Mouse (Mus musculus) embryonic facial prominence, embryonic 15.5 days (tissue): Measurements from ENCODE around the gene Olfr549. TPM values are rescaled to one million over a fixed set of nuclear protein-coding genes. Genes with fewer than 3 reads are reported as not detected.

Source experiments
- ATAC-seq: fragments of 200-750 bp; cut with Nextera tagmentation; 2 replicates; pipeline ENCODE4 v1.8.0; 2017; ENCODE audit warnings: low read depth, moderate TSS enrichment; ENCODE audit not compliant: insufficient number of reproducible peaks, low FRiP score, low TSS enrichment
- H3K27ac ChIP-seq: fragments of 300-500 bp; sonication (generic); replicated peaks from 2 replicates; pipeline ENCODE4 v1.5.1; 2015; ENCODE audit warnings: mild to moderate bottlenecking, inconsistent platforms
- H3K27me3 ChIP-seq: fragments of 300-500 bp; sonication (generic); 2 replicates; pipeline ENCODE4 v1.6.1; 2015; ENCODE audit warnings: inconsistent platforms
- H3K36me3 ChIP-seq: fragments of 300-500 bp; sonication (generic); 2 replicates; pipeline ENCODE4 v1.6.1; 2015; ENCODE audit warnings: mild to moderate bottlenecking, inconsistent platforms
- H3K4me1 ChIP-seq: fragments of 300-500 bp; sonication (generic); 2 replicates; pipeline ENCODE4 v1.6.1; 2015; ENCODE audit warnings: inconsistent platforms
- H3K4me2 ChIP-seq: fragments of 300-500 bp; sonication (generic); replicated peaks from 2 replicates; pipeline ENCODE4 v1.6.1; 2015; ENCODE audit warnings: mild to moderate bottlenecking, inconsistent platforms
- H3K4me3 ChIP-seq: fragments of 300-500 bp; sonication (generic); replicated peaks from 2 replicates; pipeline ENCODE4 v1.5.1; 2015; ENCODE audit warnings: mild to moderate bottlenecking, inconsistent platforms
- H3K9ac ChIP-seq: fragments of 300-500 bp; sonication (generic); 2 replicates; pipeline ENCODE4 v1.6.1; 2015; ENCODE audit warnings: inconsistent platforms
- H3K9me3 ChIP-seq: fragments of 300-500 bp; sonication (generic); replicated peaks from 2 replicates; pipeline ENCODE4 v1.6.1; 2016; ENCODE audit warnings: inconsistent platforms
- WGBS: fragments of 180-500 bp; shearing (Covaris S2); methylation state at CpG from one replicate; pipeline ENCODE4 v1.1.7; 2015; 5-methylcytosine and 5-hydroxymethylcytosine counted together
- polyA plus RNA-seq: library from polyadenylated mRNA; unstranded; fragments of >200 nt; fragmentation: Nextera tagmentation; extraction: Ambion mirVana; gene quantifications from 2 replicates; pipeline ENCODE4 v1.2.1, GENCODE M21; 2015

The Olfr549 gene
- 0.08 and 0.16 TPM in 2 replicates for polyA plus RNA-seq

DNA sequence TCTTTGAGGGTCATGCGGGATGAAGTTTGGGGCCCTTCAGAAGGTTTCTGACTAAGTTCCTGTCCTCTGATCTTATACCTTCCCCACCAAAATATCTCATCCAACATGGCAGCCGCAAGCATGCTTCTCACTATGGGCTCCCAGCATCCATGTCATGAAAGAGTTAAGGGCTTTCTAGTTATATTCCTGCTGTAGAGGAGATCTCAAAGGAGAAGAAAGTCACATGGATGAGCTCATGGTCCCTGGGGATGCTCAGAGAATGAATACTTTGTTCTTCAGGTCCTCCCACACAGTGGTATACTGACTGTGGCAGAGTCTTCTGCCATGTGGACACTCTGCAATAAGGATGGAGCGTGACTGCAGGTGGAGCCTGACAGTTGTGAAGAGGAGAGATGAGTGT lies at the start of gene Olfr549:
Gene Olfr549 (plus strand): TSS at position 301 of the 400 bp plus-strand sequence.
- Histone ChIP-seq H3K27me3 (no peaks in the 10 kb centered on the region), H3K9ac (no peak within 1 kb of the TSS), H3K9me3 (no peaks in the 10 kb centered on the region), H3K36me3 (no peaks in the 10 kb centered on the region), H3K27ac (no peak within 1 kb of the TSS), H3K4me3 (no peak within 1 kb of the TSS), H3K4me2 (no peak within 1 kb of the TSS), H3K4me1 (no peaks in the 10 kb centered on the region)
- no peak for ATAC-seq
- WGBS: 88% methylated on average over 3 of the region's 3 CpGs

DNA sequence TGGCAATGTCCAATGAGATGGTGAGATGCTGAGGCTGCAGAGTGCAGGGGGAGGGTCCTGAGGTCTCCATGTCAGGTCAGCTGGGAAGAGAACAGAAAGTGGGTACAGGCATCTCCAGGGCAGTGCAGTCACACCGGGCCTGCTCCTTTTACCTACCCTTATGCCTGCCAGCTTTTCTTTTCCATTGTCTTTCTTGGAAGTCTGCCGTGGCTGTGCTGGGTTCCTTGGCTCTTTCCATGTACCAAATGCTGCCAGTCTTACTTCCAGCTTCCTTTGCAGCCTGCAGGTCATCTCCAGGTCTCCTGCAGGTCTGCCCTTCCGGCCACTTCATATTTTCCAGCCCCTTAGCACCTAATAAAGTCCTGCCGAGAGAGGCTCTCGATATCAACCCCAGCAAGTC lies 47.7 kb upstream of the Olfr549 start:
- Histone ChIP-seq H3K9me3 (no peaks in the 10 kb centered on the region), H3K4me2 (no peak overlapping the region), H3K4me1 (no peaks in the 10 kb centered on the region), H3K4me3 (no peak overlapping the region), H3K27ac (no peak overlapping the region), H3K27me3 (no peaks in the 10 kb centered on the region), H3K36me3 (no peaks in the 10 kb centered on the region), H3K9ac (no peak overlapping the region)
- no peak for ATAC-seq
- WGBS: 76% methylated on average over 5 of the region's 5 CpGs

- H3K9ac ChIP-seq: no peak overlapping the region
- no peak for ATAC-seq
- no peaks in the 10 kb centered on the region for H3K4me1 ChIP-seq
- no peaks in the 10 kb centered on the region for H3K36me3 ChIP-seq
- no peak overlapping the region for H3K27ac ChIP-seq
- H3K4me2 ChIP-seq: no peak overlapping the region
- 38% methylated on average over 3 of the region's 3 CpGs for WGBS
- H3K4me3 ChIP-seq: no peak overlapping the region
- H3K9me3 ChIP-seq: no peaks in the 10 kb centered on the region
- H3K27me3 ChIP-seq: no peaks in the 10 kb centered on the region
Measured at GRCm38 (mm10) chr7:102506848-102507247, 42.8 kb upstream of the Olfr549 start.

GRCm38 (mm10) chr7:102508066-102508465 lies 41.6 kb upstream of the Olfr549 start:
- Histone ChIP-seq H3K27me3 (peaks cover 4% of the 10 kb centered on the region; the same call in 1 of the 2 replicates), H3K36me3 (no peaks in the 10 kb centered on the region), H3K4me1 (0 out of 2 replicates have a peak, but pooled peaks cover 4% of the 10 kb centered on the region), H3K9me3 (no peaks in the 10 kb centered on the region), H3K4me2 (no peak overlapping the region), H3K4me3 (no peak overlapping the region), H3K27ac (no peak overlapping the region), H3K9ac (no peak overlapping the region)
- WGBS: 85% methylated on average over 9 of the region's 9 CpGs
- ATAC-seq: no peak

DNA sequence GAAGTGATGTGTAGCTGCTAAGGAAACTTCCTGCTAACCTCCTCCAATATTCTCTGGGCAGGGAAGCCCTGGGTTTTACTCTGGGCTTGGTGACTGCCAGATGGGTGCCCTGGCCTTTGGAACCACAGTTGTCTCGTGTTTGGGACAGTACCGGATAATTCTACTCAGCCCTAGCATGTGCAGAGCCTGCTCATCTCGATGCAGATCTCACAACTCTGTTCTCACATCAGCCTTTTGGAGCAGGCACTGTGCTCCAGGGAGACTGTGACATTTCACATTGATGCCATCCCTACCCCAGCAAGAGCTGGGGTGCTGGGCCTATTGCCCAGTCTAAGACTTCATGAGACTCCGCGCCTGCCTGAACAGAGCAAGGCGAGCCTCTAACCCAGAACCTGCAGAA lies 41.0 kb upstream of the Olfr549 start:
- no peak overlapping the region for H3K27ac ChIP-seq
- no peak for ATAC-seq
- H3K9me3 ChIP-seq: no peaks in the 10 kb centered on the region
- WGBS: 86% methylated on average over 6 of the region's 6 CpGs
- no peaks in the 10 kb centered on the region for H3K36me3 ChIP-seq
- no peak overlapping the region for H3K9ac ChIP-seq
- no peak overlapping the region for H3K4me3 ChIP-seq
- H3K27me3 ChIP-seq: peaks cover 4% of the 10 kb centered on the region
- no peak overlapping the region for H3K4me2 ChIP-seq
- H3K4me1 ChIP-seq: 0 out of 2 replicates have a peak, but pooled peaks cover 4% of the 10 kb centered on the region

DNA sequence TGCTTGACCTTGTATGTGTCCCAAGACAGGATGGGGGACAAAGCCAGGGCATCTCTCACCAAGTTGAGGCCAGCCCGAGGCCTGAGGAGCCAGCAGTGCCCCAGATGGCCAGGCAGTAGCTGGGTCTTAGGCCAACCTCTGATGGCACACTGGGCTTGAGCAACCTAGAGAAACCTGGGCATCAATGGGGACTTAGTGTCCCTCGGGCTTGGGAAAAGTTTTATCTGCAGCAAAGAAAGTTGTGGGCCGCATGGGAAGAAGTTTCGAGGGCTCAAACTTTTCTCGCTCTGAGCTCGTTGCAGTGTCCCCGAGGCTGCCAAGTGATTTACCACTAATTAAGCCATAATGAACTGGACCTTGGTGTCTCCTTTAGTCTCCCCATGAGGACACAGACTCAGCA lies 39.9 kb upstream of the Olfr549 start:
- H3K4me1 ChIP-seq: 0 out of 2 replicates have a peak, but pooled peaks cover 4% of the 10 kb centered on the region
- no peak overlapping the region for H3K27ac ChIP-seq
- no peak overlapping the region for H3K9ac ChIP-seq
- no peaks in the 10 kb centered on the region for H3K9me3 ChIP-seq
- 75% methylated on average over 7 of the region's 7 CpGs for WGBS
- no peak overlapping the region for H3K4me3 ChIP-seq
- no peak overlapping the region for H3K4me2 ChIP-seq
- ATAC-seq: no peak
- peaks cover 12% of the 10 kb centered on the region for H3K27me3 ChIP-seq
- H3K36me3 ChIP-seq: no peaks in the 10 kb centered on the region

GRCm38 (mm10) chr7:102511927-102512326 lies 37.7 kb upstream of the Olfr549 start:
- Histone ChIP-seq H3K36me3 (no peaks in the 10 kb centered on the region), H3K27me3 (peaks cover 12% of the 10 kb centered on the region), H3K4me3 (no peak overlapping the region), H3K9me3 (no peaks in the 10 kb centered on the region), H3K4me2 (no peak overlapping the region), H3K4me1 (0 out of 2 replicates have a peak, but pooled peaks cover 13% of the 10 kb centered on the region), H3K27ac (no peak overlapping the region), H3K9ac (no peak overlapping the region)
- no peak for ATAC-seq
- 85% methylated on average over 10 of the region's 10 CpGs for WGBS

GRCm38 (mm10) chr7:102512814-102513435 lies 36.7 kb upstream of the Olfr549 start:
- Histone ChIP-seq H3K36me3 (no peaks in the 10 kb centered on the region), H3K27ac (no peak overlapping the region), H3K9ac (peak overlapping the region; percentile 53), H3K4me2 (peak overlapping the region; percentile 96), H3K27me3 (peaks cover 12% of the 10 kb centered on the region), H3K4me3 (peak overlapping the region; percentile 50), H3K9me3 (no peaks in the 10 kb centered on the region), H3K4me1 (peaks cover 13% of the 10 kb centered on the region; the same call in 1 of the 2 replicates)
- ATAC-seq: peak; percentile 86
- WGBS: 1% methylated on average over 54 of the region's 54 CpGs

DNA sequence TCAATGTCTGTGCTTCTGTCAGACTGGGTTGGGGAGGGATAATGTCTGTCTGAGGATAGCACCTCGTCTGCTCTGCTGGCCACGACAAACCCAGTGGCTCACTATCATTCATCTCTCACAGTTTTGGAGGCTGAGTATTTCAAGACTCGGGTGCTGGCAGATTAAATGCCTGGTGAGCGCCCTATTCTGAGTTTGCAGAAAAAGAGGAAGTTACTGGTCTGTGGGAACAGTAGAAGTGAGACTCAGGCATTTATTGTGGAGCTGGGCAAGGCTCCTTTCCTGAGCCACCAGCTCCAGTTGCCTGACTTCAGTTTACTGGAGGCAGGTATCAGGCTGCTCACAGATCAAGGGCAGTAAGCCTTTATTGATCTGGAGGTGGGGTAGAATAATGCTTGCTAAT lies 35.5 kb upstream of the Olfr549 start:
- H3K9ac ChIP-seq: no peak overlapping the region
- H3K27me3 ChIP-seq: peaks cover 12% of the 10 kb centered on the region
- H3K9me3 ChIP-seq: no peaks in the 10 kb centered on the region
- H3K36me3 ChIP-seq: no peaks in the 10 kb centered on the region
- no peak overlapping the region for H3K4me2 ChIP-seq
- H3K4me1 ChIP-seq: peaks cover 13% of the 10 kb centered on the region; the same call in 1 of the 2 replicates
- H3K27ac ChIP-seq: no peak overlapping the region
- no peak for ATAC-seq
- WGBS: 75% methylated on average over 4 of the region's 4 CpGs
- no peak overlapping the region for H3K4me3 ChIP-seq

GRCm38 (mm10) chr7:102516261-102517050 lies 33.2 kb upstream of the Olfr549 start:
- peaks cover 12% of the 10 kb centered on the region for H3K27me3 ChIP-seq
- no peaks in the 10 kb centered on the region for H3K36me3 ChIP-seq
- H3K9me3 ChIP-seq: no peaks in the 10 kb centered on the region
- H3K4me3 ChIP-seq: no peak overlapping the region
- no peak overlapping the region for H3K4me2 ChIP-seq
- H3K4me1 ChIP-seq: peaks cover 13% of the 10 kb centered on the region; the same call in 1 of the 2 replicates
- no peak overlapping the region for H3K27ac ChIP-seq
- H3K9ac ChIP-seq: no peak overlapping the region
- WGBS: 53% methylated on average over 10 of the region's 10 CpGs
- ATAC-seq: peak; percentile 31; the same call in 1 of the 2 replicates

- WGBS: 63% methylated on average over 2 of the region's 2 CpGs
- peaks cover 12% of the 10 kb centered on the region for H3K27me3 ChIP-seq
- H3K9ac ChIP-seq: no peak overlapping the region
- H3K9me3 ChIP-seq: no peaks in the 10 kb centered on the region
- no peaks in the 10 kb centered on the region for H3K36me3 ChIP-seq
- H3K4me1 ChIP-seq: peaks cover 13% of the 10 kb centered on the region; the same call in 1 of the 2 replicates
- no peak overlapping the region for H3K4me3 ChIP-seq
- ATAC-seq: no peak
- H3K4me2 ChIP-seq: no peak overlapping the region
- H3K27ac ChIP-seq: no peak overlapping the region
Measured at GRCm38 (mm10) chr7:102517051-102517335, 32.7 kb upstream of the Olfr549 start.
